Mouse (Mus musculus) liver, embryonic 14.5 days (tissue): Measurements from ENCODE around the gene Nphp4. TPM values are rescaled to one million over a fixed set of nuclear protein-coding genes. Genes with fewer than 3 reads are reported as not detected.

Experiments
- ATAC-seq: fragments of 200-750 bp; cut with Nextera tagmentation; 2 replicates; pipeline ENCODE4 v1.8.0; 2017; ENCODE audit warnings: moderate number of reproducible peaks, mild to moderate bottlenecking, moderate library complexity; ENCODE audit not compliant: insufficient read depth
- DNase-seq, 3 experiments: peaks; one replicate each; pipeline ENCODE4 v3.0.0-alpha.2; 2012 to 2013; ENCODE audit warnings: low read depth in 3 of 3, low spot score in 3 of 3
- H3K27ac ChIP-seq: fragments of 300-500 bp; sonication (generic); 2 replicates; pipeline ENCODE4 v1.5.1; 2014; ENCODE audit warnings: moderate library complexity, mild to moderate bottlenecking, control low read depth, inconsistent platforms
- H3K27me3 ChIP-seq: fragments of 300-500 bp; sonication (generic); 2 replicates; pipeline ENCODE4 v1.6.1; 2014; ENCODE audit warnings: mild to moderate bottlenecking, low read length, moderate library complexity; ENCODE audit not compliant: control insufficient read depth, insufficient read depth
- H3K36me3 ChIP-seq: fragments of 300-500 bp; sonication (generic); replicated peaks from 2 replicates; pipeline ENCODE4 v1.6.1; 2014; ENCODE audit warnings: low read depth; ENCODE audit not compliant: control insufficient read depth, insufficient read depth
- H3K4me1 ChIP-seq, 2 experiments: fragments of 200-500 bp in 1 of 2; fragments of 300-500 bp in 1 of 2; sonication (generic) in 1 of 2; replicated peaks; 2 replicates each; pipeline ENCODE4 v1.6.1; 2012 to 2014; ENCODE audit warnings: antibody characterized with exemption in 1 of 2, inconsistent platforms in 1 of 2, low read length in 1 of 2; ENCODE audit not compliant: control insufficient read depth in 2 of 2, insufficient read depth in 2 of 2
- H3K4me2 ChIP-seq: fragments of 300-500 bp; sonication (generic); 2 replicates; pipeline ENCODE4 v1.6.1; 2014; ENCODE audit warnings: low read depth, mild to moderate bottlenecking, control low read depth, moderate library complexity
- H3K4me3 ChIP-seq, 2 experiments: fragments of 200-500 bp in 1 of 2; fragments of 300-500 bp in 1 of 2; sonication (generic) in 1 of 2; 2 replicates each; pipeline ENCODE4 v1.5.1; 2012 to 2014; ENCODE audit warnings: low read depth in 2 of 2, low read length in 2 of 2, mild to moderate bottlenecking in 2 of 2, control low read depth in 1 of 2, inconsistent platforms in 1 of 2, moderate library complexity in 1 of 2; ENCODE audit not compliant: insufficient read depth in 1 of 2
- H3K9ac ChIP-seq: fragments of 300-500 bp; sonication (generic); replicated peaks from 2 replicates; pipeline ENCODE4 v1.6.1; 2014; ENCODE audit warnings: mild to moderate bottlenecking, control low read depth, moderate library complexity
- H3K9me3 ChIP-seq: fragments of 300-500 bp; sonication (generic); 2 replicates; pipeline ENCODE4 v1.6.1; 2016; ENCODE audit warnings: low read length, mixed read lengths; ENCODE audit not compliant: control insufficient read depth
- CTCF ChIP-seq: IDR thresholded peaks from 2 replicates; pipeline ENCODE4 v1.5.1; 2016; ENCODE audit warnings: antibody characterized with exemption, low read depth, control low read depth
- EP300 ChIP-seq: IDR thresholded peaks from 2 replicates; pipeline ENCODE4 v1.6.1; 2016; ENCODE audit warnings: antibody characterized with exemption, low read depth
- WGBS: fragments of 180-500 bp; shearing (Covaris S2); extraction: QIAGEN DNeasy Blood & Tissue Kit; methylation state at CpG from one replicate; pipeline ENCODE4 v1.1.7; 2014; ENCODE audit not compliant: insufficient replicate concordance; 5-methylcytosine and 5-hydroxymethylcytosine counted together
- polyA plus RNA-seq, 2 experiments: library from polyadenylated mRNA; depleted of rRNA in 1 of 2; stranded (reverse) in 1 of 2; unstranded in 1 of 2; fragments of >200 nt; fragmentation: Nextera tagmentation in 1 of 2; extraction: Ambion mirVana in 1 of 2; gene quantifications; 2 replicates each; pipeline versions ENCODE4 v1.2.1 to v1.2.3; 2012 to 2014

The Nphp4 gene
- polyA plus RNA-seq, 2 experiments: 0.11 TPM; not detected in 1

DNA sequence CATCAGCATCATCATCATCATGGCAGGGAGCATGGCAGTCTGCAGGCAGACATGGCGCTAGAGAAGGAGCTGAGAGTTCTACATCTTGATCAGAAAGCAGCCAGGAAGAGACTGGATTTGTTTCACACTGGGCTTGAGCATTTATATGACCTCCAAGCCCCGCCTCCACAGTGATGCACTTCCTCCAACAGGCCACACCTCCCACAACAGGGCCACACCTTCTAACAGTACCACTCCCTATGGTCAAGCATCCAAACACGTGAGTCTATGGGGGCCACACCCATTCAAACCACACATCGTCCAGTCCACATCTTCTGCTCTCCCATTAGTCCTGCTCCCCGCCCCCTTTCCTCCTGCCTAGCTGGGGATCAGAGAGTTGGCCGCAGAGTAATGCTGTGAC is 107.1 kb downstream of the Nphp4 start:
- 39% methylated on average over 6 of the region's 6 CpGs for WGBS
- ATAC-seq (no peak), DNase-seq (no peak)
- Histone ChIP-seq H3K27ac (no peak overlapping the region), H3K36me3 (no peaks in the 10 kb centered on the region), H3K4me3 (no peak overlapping the region), H3K9ac (no peak overlapping the region), H3K27me3 (no peaks in the 10 kb centered on the region), H3K4me1 (no peaks in the 10 kb centered on the region), H3K4me2 (no peak overlapping the region), H3K9me3 (no peaks in the 10 kb centered on the region)
- TF ChIP-seq EP300 (no peak), CTCF (no peak)

DNA sequence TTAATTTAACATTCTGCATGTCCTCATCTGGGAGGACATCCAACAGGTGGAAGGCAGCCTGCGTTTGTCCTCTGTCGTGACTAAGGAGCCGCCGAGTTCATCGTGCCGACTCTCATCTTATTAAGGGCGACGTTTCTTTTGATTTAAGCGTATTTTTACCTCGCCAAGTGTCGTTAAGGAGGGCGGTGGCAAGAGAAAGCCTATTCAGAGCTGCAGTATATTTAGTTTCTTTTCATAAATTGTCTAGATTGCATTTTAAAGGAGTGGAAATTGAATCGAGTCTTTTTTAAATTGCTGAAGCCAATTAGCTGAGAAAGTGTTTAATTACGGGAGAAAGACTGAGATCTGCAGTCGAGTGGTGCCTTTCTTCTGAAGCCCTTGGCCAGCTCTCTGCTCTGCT is 109.0 kb downstream of the Nphp4 start:
- no peak overlapping the region for H3K9ac ChIP-seq
- H3K4me3 ChIP-seq: no peak overlapping the region
- 72% methylated on average over 15 of the region's 15 CpGs for WGBS
- H3K36me3 ChIP-seq: no peaks in the 10 kb centered on the region
- H3K9me3 ChIP-seq: no peaks in the 10 kb centered on the region
- no peak for TF ChIP-seq EP300
- DNase-seq (no peak), ATAC-seq (no peak)
- H3K4me2 ChIP-seq: no peak overlapping the region
- no peaks in the 10 kb centered on the region for H3K4me1 ChIP-seq
- H3K27ac ChIP-seq: no peak overlapping the region
- no peaks in the 10 kb centered on the region for H3K27me3 ChIP-seq

DNA sequence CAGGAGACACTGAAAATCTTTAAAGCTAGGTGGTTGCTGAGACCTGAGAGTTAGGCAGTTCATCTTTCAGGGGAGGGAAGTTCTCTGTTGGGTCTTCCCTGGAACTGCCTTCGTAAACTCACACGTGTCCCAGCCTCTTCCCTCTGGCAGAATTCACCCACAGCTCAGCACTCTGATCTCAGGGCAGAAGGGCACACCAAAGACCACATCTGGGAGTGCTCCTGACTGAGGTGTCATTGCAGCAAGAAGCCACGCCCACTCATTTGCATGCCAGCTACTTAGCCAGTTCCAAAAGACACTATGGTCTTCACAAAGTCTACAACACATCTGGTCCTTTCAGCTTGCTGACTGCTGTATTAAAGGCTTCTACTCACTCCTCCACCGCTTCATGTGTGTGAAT is 109.7 kb downstream of the Nphp4 start:
- no peaks in the 10 kb centered on the region for H3K36me3 ChIP-seq
- no peak overlapping the region for H3K4me3 ChIP-seq
- WGBS: 28% methylated on average over 4 of the region's 4 CpGs
- H3K4me2 ChIP-seq: no peak overlapping the region
- H3K9ac ChIP-seq: no peak overlapping the region
- no peak for DNase-seq
- no peak overlapping the region for H3K27ac ChIP-seq
- TF ChIP-seq EP300 (no peak), CTCF (no peak)
- no peaks in the 10 kb centered on the region for H3K27me3 ChIP-seq
- H3K4me1 ChIP-seq: no peaks in the 10 kb centered on the region
- no peaks in the 10 kb centered on the region for H3K9me3 ChIP-seq
- no peak for ATAC-seq

DNA sequence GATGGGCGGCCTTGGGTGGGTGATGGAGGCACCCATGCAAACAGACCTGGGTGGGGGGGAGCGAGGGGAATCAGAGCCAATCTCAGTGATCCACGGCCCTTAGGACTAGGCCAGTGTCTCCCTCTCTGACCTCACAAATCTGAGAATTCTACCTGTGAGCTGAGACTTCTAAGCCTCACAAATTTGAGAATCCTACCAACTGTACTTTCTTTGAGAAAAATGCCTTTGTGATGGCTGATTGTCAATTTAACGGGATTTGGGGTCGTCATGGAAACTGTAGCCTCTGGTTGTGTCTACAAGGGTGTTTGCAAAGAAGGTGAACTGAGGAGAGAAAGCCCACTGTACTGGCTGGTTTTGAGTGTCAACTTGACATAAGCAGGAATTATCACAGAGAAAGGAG is 127.8 kb downstream of the Nphp4 start:
- Histone ChIP-seq H3K4me2 (no peak overlapping the region), H3K27ac (no peak overlapping the region), H3K4me3 (no peak overlapping the region), H3K9me3 (no peaks in the 10 kb centered on the region), H3K4me1 (no peaks in the 10 kb centered on the region), H3K36me3 (no peaks in the 10 kb centered on the region), H3K9ac (no peak overlapping the region), H3K27me3 (no peaks in the 10 kb centered on the region)
- 68% methylated on average over 5 of the region's 5 CpGs for WGBS
- no peak for DNase-seq
- ATAC-seq: no peak
- TF ChIP-seq EP300: no peak
- TF ChIP-seq CTCF: no peak

DNA sequence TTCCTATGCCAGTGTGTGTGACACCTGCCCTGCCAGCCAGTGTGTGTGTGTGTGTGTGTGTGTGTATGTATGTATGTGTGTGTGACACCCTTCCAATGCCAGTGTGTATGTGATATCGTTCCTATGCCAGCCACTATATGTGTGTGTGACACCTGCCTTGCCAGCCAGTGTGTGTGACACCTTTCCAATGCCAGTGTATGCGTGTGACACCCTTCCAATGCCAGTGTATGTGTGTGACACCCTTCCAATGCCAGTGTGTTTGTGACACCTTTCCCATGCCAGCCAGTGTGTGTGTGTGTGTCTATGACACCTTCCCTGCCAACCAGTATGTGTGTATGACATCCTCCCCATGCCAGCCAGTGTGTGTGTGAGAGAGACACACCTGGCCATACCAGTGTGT is 132.7 kb downstream of the Nphp4 start:
- no peak overlapping the region for H3K4me2 ChIP-seq
- no peaks in the 10 kb centered on the region; the same call in 1 of the 2 replicates for H3K9me3 ChIP-seq
- H3K4me3 ChIP-seq: no peak overlapping the region
- no peaks in the 10 kb centered on the region for H3K27me3 ChIP-seq
- H3K9ac ChIP-seq: no peak overlapping the region
- TF ChIP-seq CTCF (no peak), EP300 (no peak)
- H3K36me3 ChIP-seq: no peaks in the 10 kb centered on the region
- no peak overlapping the region for H3K27ac ChIP-seq
- 51% methylated on average over 2 of the region's 2 CpGs for WGBS
- H3K4me1 ChIP-seq: no peaks in the 10 kb centered on the region
- ATAC-seq: no peak
- no peak for DNase-seq
